Mouse (Mus musculus) heart, adult 2 months (tissue): ENCODE measurements at regions not wholly inside any gene's neighbourhood (a gene's known extent, or its start where the extent isn't known, plus 50 kb on each side); places are given as distances from the start of the nearest gene placed in this dataset.
"Not testable (repeated sequence)": the region's sequence is repeated elsewhere in the genome, so short reads cannot be mapped to it uniquely, and the experiment has no call there.

Source experiments
- DNase-seq, 2 experiments: peaks; one replicate each; pipeline ENCODE4 v3.0.0; 2021
- H3K27ac ChIP-seq: fragments of 200-600 bp; 2 replicates; pipeline ENCODE4 v1.8.1; 2022
- H3K27me3 ChIP-seq: fragments of 200-500 bp; 2 replicates; pipeline ENCODE4 v1.6.1; 2012; ENCODE audit warnings: mild to moderate bottlenecking, low read length, inconsistent platforms, mixed read lengths; ENCODE audit not compliant: control insufficient read depth, insufficient read depth
- H3K36me3 ChIP-seq: fragments of 200-500 bp; 2 replicates; pipeline ENCODE4 v1.6.1; 2012; ENCODE audit warnings: low read length, inconsistent platforms; ENCODE audit not compliant: control insufficient read depth, insufficient read depth
- H3K4me1 ChIP-seq: fragments of 200-500 bp; 2 replicates; pipeline ENCODE4 v1.6.1; 2011; ENCODE audit warnings: low read length; ENCODE audit not compliant: control insufficient read depth, insufficient read depth
- H3K4me3 ChIP-seq: fragments of 200-600 bp; 2 replicates; pipeline ENCODE4 v1.8.1; 2022
- H3K79me2 ChIP-seq: fragments of 200-500 bp; replicated peaks from 2 replicates; pipeline ENCODE4 v1.6.1; 2012; ENCODE audit warnings: mild to moderate bottlenecking, inconsistent platforms, low read length, moderate library complexity, mixed read lengths; ENCODE audit not compliant: control insufficient read depth, insufficient read depth
- H3K9ac ChIP-seq: fragments of 200-500 bp; 2 replicates; pipeline ENCODE4 v1.6.1; 2012; ENCODE audit warnings: low read depth, mild to moderate bottlenecking, control low read depth, inconsistent platforms, low read length, mixed read lengths
- CTCF ChIP-seq: fragments of 200-600 bp; IDR thresholded peaks from 2 replicates; pipeline ENCODE4 v1.8.1; 2022; ENCODE audit warnings: antibody characterized with exemption, mild to moderate bottlenecking, moderate library complexity
- EP300 ChIP-seq: fragments of 200-500 bp; IDR thresholded peaks from 2 replicates; pipeline ENCODE4 v1.6.1; 2011; ENCODE audit warnings: low read depth, low read length, control low read depth; ENCODE audit not compliant: insufficient read depth
- POLR2A ChIP-seq: fragments of 200-500 bp; IDR thresholded peaks from 2 replicates; pipeline ENCODE4 v1.6.1; 2011; ENCODE audit warnings: mild to moderate bottlenecking, low read depth, low read length, control low read depth; ENCODE audit not compliant: insufficient read depth
- WGBS: fragments of 180-500 bp; shearing (Covaris S2); methylation state at CpG from one replicate; pipeline ENCODE4 v1.1.7; 2018; 5-methylcytosine and 5-hydroxymethylcytosine counted together
- intact Hi-C: fragments of 180-260 bp; cut with DNase I; formaldehyde crosslinking; loops from one replicate; pipeline ENCODE4 v1.15.1; 2025

DNA sequence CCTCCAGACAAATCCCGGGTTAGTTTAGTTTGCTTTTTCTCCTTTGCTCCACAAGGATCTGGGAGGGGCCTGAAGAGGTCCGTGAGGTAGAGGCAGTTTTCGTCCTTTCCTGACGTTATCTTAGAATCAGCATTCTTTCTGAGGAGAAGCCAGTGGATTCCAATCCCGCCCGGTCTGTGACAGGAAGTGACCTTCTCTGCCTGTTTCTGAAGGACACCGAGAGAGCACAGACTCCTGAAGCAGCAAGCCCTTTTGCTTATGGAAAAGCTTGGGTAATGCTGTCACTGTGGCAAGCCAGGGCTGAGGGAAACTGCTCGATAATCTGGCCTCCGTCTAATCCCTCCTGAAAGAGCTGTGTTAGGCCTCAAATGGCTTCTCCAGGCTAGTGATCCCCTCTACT lies 67.7 kb downstream of the Vcpkmt start:
- no peak for DNase-seq
- TF ChIP-seq CTCF, result no peak
- TF ChIP-seq EP300, result 0 out of 2 replicates have a peak, but pooled peaks have one; percentile 19
- 0 out of 2 replicates have a peak, but pooled peaks have one; percentile 14 for TF ChIP-seq POLR2A
- Histone ChIP-seq H3K27me3 (no peaks in the 10 kb centered on the region), H3K4me3 (no peak overlapping the region), H3K4me1 (peaks cover 19% of the 10 kb centered on the region), H3K79me2 (no peaks in the 10 kb centered on the region), H3K27ac (peak overlapping the region; percentile 79), H3K36me3 (no peaks in the 10 kb centered on the region), H3K9ac (no peak overlapping the region)
- 14% methylated on average over 9 of the region's 9 CpGs for WGBS
- intact Hi-C loops, result no loop called here

DNA sequence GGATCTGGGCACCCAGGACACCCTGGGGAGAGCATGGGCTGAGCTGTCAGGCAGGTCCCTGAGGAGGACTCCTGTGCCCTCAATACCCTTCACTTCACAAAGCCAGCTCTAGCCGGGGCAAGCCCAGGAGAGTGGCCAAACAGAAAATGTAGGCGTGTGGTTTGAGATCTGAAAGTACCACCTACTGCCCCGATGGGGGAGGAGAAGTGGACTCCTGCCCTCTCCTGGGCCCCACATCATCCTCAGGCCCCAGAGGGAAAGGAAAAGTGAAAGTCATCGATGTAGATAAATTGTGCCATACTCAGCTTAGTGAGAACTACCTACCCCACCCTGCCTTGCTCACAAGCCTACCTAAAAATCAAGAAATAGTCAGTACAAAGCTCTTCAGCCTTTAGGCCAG lies 69.7 kb downstream of the Vcpkmt start:
- TF ChIP-seq POLR2A, result no peak
- TF ChIP-seq CTCF, result no peak
- no peak for TF ChIP-seq EP300
- intact Hi-C loops, result no loop called here
- peak in 1 of 2 experiments; percentile 51 for DNase-seq
- Histone ChIP-seq H3K9ac (no peak overlapping the region), H3K36me3 (no peaks in the 10 kb centered on the region), H3K79me2 (no peaks in the 10 kb centered on the region), H3K4me1 (peaks cover 19% of the 10 kb centered on the region), H3K27me3 (no peaks in the 10 kb centered on the region), H3K27ac (no peak overlapping the region; the same call in 1 of the 2 replicates), H3K4me3 (no peak overlapping the region)
- 35% methylated on average over 4 of the region's 4 CpGs for WGBS

- Histone ChIP-seq H3K4me1 (peaks cover 12% of the 10 kb centered on the region), H3K79me2 (no peaks in the 10 kb centered on the region), H3K27me3 (no peaks in the 10 kb centered on the region), H3K27ac (no peak overlapping the region), H3K4me3 (no peak overlapping the region), H3K36me3 (no peaks in the 10 kb centered on the region), H3K9ac (no peak overlapping the region)
- 73% methylated on average over 4 of the region's 4 CpGs for WGBS
- intact Hi-C loops, result no loop called here
- DNase-seq, result no peak
- TF ChIP-seq EP300 (no peak), CTCF (no peak), POLR2A (no peak)
These were observed 72.1 kb downstream of the Vcpkmt start for GRCm38 (mm10) chr12:69510736-69511135.

DNA sequence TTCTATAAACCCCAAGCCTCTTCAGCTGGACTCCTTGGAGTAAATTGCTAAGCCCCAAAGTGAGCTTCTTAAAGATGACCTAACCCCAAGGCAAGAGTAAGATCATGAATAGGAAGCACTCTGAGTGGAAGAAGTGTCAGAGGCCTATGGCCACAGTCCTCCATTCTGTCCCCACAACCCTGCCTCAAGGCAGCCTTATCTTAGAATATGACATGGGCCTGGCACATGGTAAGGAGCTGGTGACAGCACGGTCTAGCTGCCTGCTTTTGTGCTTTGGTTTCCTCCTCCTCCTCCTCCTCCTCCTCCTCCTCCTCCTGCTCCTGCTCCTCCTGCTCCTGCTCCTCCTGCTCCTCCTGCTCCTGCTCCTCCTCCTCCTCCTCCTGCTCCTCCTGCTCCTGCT lies 73.6 kb downstream of the Vcpkmt start:
- intact Hi-C loops, H3K9ac ChIP-seq, DNase-seq, H3K4me3 ChIP-seq, H3K27ac ChIP-seq, H3K79me2 ChIP-seq, H3K36me3 ChIP-seq, H3K27me3 ChIP-seq, H3K4me1 ChIP-seq: not testable (repeated sequence)
- 50% methylated on average over 1 of the region's 1 CpGs for WGBS

DNA sequence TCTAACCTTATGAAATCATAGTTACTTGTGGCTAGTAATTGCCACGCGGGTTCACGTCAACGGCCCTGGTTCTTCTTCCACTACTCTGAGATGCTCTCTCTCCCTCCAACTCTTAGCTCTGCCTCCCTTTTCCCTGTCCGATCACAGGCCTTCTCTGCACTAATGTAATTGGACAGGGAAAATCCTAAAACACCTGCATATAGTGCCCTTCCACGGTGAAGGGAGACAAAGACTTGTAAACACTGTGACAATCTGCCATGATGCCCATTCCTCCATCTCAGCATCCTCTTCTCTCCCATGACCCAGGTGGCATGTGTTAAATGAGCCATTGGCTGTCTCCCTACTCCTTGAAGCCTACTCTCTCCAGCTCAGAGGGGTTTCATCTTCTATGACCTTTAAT lies 74.9 kb downstream of the Vcpkmt start:
- H3K4me1 ChIP-seq, result peaks cover 2% of the 10 kb centered on the region; the same call in 1 of the 2 replicates
- DNase-seq, result no peak
- intact Hi-C loops, result no loop called here
- 88% methylated on average over 6 of the region's 6 CpGs for WGBS
- no peak overlapping the region for H3K4me3 ChIP-seq
- no peaks in the 10 kb centered on the region for H3K79me2 ChIP-seq
- no peak for TF ChIP-seq POLR2A
- TF ChIP-seq EP300, result no peak
- no peak for TF ChIP-seq CTCF
- no peaks in the 10 kb centered on the region for H3K36me3 ChIP-seq
- no peak overlapping the region for H3K27ac ChIP-seq
- H3K9ac ChIP-seq, result no peak overlapping the region
- H3K27me3 ChIP-seq, result no peaks in the 10 kb centered on the region

GRCm38 (mm10) chr12:69507333-69507732 lies 75.5 kb downstream of the Vcpkmt start:
- H3K27me3 ChIP-seq, result no peaks in the 10 kb centered on the region
- no peak overlapping the region for H3K4me3 ChIP-seq
- H3K9ac ChIP-seq, result no peak overlapping the region
- WGBS, result 49% methylated on average over 3 of the region's 3 CpGs
- H3K79me2 ChIP-seq, result no peaks in the 10 kb centered on the region
- no peaks in the 10 kb centered on the region for H3K36me3 ChIP-seq
- TF ChIP-seq EP300 (no peak), POLR2A (no peak), CTCF (no peak)
- H3K27ac ChIP-seq, result no peak overlapping the region
- no peak for DNase-seq
- H3K4me1 ChIP-seq, result peaks cover 3% of the 10 kb centered on the region
- intact Hi-C loops, result no loop called here
